Mouse (Mus musculus) midbrain, embryonic 13.5 days (tissue): Measurements from ENCODE around the gene Tcf7l2. TPM values are rescaled to one million over a fixed set of nuclear protein-coding genes. Genes with fewer than 3 reads are reported as not detected.
A peak's percentile ranks its signal among the peaks of the same experiment; 100 is the strongest.

Experiments
- ATAC-seq: fragments of 200-750 bp; cut with Nextera tagmentation; 2 replicates; pipeline ENCODE4 v1.8.0; 2017; ENCODE audit warnings: mild to moderate bottlenecking, moderate TSS enrichment, moderate library complexity
- H3K27ac ChIP-seq: fragments of 300-500 bp; sonication (generic); 2 replicates; pipeline ENCODE4 v1.5.1; 2015; ENCODE audit warnings: inconsistent platforms, mild to moderate bottlenecking, moderate library complexity
- H3K27me3 ChIP-seq: fragments of 300-500 bp; sonication (generic); 2 replicates; pipeline ENCODE4 v1.6.1; 2015; ENCODE audit warnings: mild to moderate bottlenecking, inconsistent platforms
- H3K36me3 ChIP-seq: fragments of 300-500 bp; sonication (generic); 2 replicates; pipeline ENCODE4 v1.6.1; 2015; ENCODE audit warnings: mild to moderate bottlenecking, inconsistent platforms
- H3K4me1 ChIP-seq: fragments of 300-500 bp; sonication (generic); replicated peaks from 2 replicates; pipeline ENCODE4 v1.6.1; 2015; ENCODE audit warnings: inconsistent platforms
- H3K4me2 ChIP-seq: fragments of 300-500 bp; sonication (generic); replicated peaks from 2 replicates; pipeline ENCODE4 v1.6.1; 2015; ENCODE audit warnings: moderate library complexity, mild to moderate bottlenecking, inconsistent platforms
- H3K4me3 ChIP-seq: fragments of 300-500 bp; sonication (generic); replicated peaks from 2 replicates; pipeline ENCODE4 v1.5.1; 2015; ENCODE audit warnings: mild to moderate bottlenecking, inconsistent platforms
- H3K9ac ChIP-seq: fragments of 300-500 bp; sonication (generic); replicated peaks from 2 replicates; pipeline ENCODE4 v1.6.1; 2015; ENCODE audit warnings: mild to moderate bottlenecking, inconsistent platforms
- H3K9me3 ChIP-seq: fragments of 300-500 bp; sonication (generic); 2 replicates; pipeline ENCODE4 v1.6.1; 2016; ENCODE audit warnings: mild to moderate bottlenecking, inconsistent platforms
- WGBS: fragments of 180-500 bp; shearing (Covaris S2); methylation state at CpG from one replicate; pipeline ENCODE4 v1.1.7; 2015; 5-methylcytosine and 5-hydroxymethylcytosine counted together
- polyA plus RNA-seq: library from polyadenylated mRNA; unstranded; fragments of >200 nt; fragmentation: Nextera tagmentation; extraction: Ambion mirVana; gene quantifications from 2 replicates; pipeline ENCODE4 v1.2.1, GENCODE M21; 2015

Gene Tcf7l2
- polyA plus RNA-seq = 584 and 798 TPM in 2 replicates

- Histone ChIP-seq H3K4me1 (peaks cover 50% of the 10 kb centered on the region), H3K9me3 (no peaks in the 10 kb centered on the region), H3K36me3 (no peaks in the 10 kb centered on the region), H3K9ac (peak within 1 kb of the TSS; percentile 98), H3K27ac (peak within 1 kb of the TSS; percentile 98), H3K4me3 (peak within 1 kb of the TSS; percentile 75), H3K4me2 (peak within 1 kb of the TSS; percentile 82), H3K27me3 (no peaks in the 10 kb centered on the region)
- under 1% methylated on average over 42 of the region's 42 CpGs for WGBS
- peak; percentile 94 for ATAC-seq
These were observed at the start of gene Tcf7l2 for GRCm38 (mm10) chr19:55741439-55741928. Gene Tcf7l2, plus strand, starts transcription at chr19:55741820.

DNA sequence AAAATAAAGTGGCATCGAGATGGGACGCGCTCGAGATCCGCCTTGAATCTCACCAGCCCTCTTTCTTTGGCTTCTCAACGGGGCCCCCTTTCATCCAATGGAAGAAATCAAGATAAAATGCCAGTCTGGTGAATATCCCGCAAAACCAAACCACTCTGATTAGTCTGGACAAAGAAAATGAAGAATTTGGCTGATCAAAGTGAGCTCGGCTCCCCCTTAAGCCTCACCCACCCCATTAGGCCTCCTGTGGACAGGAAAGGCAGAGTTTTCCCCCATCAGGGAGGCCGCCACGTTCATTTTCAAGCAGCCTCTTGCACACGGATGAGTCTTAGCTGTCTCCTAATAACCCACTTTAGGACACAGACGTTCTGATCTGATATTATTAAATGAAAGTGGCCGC is 47.0 kb upstream of the Tcf7l2 start:
- WGBS = 13% methylated on average over 13 of the region's 13 CpGs
- Histone ChIP-seq H3K36me3 (no peaks in the 10 kb centered on the region), H3K4me2 (peak overlapping the region; percentile 24), H3K4me1 (peaks cover 14% of the 10 kb centered on the region), H3K27ac (0 out of 2 replicates have a peak overlapping the region, but pooled peaks have one; percentile 35), H3K9ac (no peak overlapping the region), H3K27me3 (peaks cover 17% of the 10 kb centered on the region), H3K4me3 (no peak overlapping the region), H3K9me3 (no peaks in the 10 kb centered on the region)
- ATAC-seq = no peak

DNA sequence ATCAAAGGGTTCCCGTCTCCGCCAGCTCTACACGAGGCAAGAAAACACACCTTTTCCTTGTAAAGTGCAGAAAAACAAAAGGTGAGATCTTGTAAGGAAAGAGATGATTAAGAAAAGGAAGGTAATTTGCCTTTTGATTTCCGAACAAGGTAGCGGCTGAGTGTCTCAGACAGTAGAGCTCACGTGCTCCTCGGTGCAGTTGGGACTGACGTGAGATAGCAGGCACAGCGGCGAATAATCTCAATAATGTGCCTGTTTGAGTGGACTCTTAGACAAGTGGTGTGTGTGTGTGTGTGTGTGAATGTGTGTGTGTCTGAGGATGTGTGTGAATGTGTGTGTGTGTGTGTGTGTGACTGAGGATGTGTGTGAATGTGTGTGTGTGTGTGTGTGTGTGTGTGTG is 46.2 kb upstream of the Tcf7l2 start:
- H3K4me2 ChIP-seq = no peak overlapping the region
- no peak overlapping the region for H3K4me3 ChIP-seq
- H3K9ac ChIP-seq = no peak overlapping the region
- H3K4me1 ChIP-seq = peaks cover 16% of the 10 kb centered on the region
- no peak overlapping the region for H3K27ac ChIP-seq
- H3K27me3 ChIP-seq = peaks cover 17% of the 10 kb centered on the region
- no peaks in the 10 kb centered on the region for H3K9me3 ChIP-seq
- 72% methylated on average over 10 of the region's 10 CpGs for WGBS
- no peaks in the 10 kb centered on the region for H3K36me3 ChIP-seq
- ATAC-seq = no peak

- Histone ChIP-seq H3K36me3 (no peaks in the 10 kb centered on the region), H3K27me3 (peaks cover 6% of the 10 kb centered on the region), H3K4me3 (no peak overlapping the region), H3K9me3 (no peaks in the 10 kb centered on the region), H3K4me1 (peaks cover 18% of the 10 kb centered on the region), H3K27ac (no peak overlapping the region), H3K9ac (no peak overlapping the region), H3K4me2 (no peak overlapping the region)
- no peak for ATAC-seq
- WGBS = 84% methylated on average over 5 of the region's 5 CpGs
These were observed 42.7 kb upstream of the Tcf7l2 start for GRCm38 (mm10) chr19:55698892-55699291.

DNA sequence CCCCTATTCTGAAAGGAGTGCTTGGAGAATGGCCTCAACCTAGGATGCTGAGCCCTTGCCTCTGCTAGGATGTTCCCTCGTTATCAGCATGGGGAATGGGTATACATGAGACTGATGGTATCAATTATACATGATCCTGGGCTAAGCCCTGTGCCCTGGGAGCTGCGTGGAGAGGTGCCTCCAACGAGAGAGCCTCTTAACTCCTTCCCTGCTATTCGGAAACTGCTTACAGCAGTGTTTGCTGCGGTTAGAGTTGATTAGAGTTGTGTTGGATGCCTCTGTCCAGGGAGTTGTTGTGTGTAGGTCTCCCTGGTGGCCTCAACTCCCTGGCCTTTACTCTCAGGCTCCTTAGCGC is 41.4 kb upstream of the Tcf7l2 start:
- H3K9ac ChIP-seq = no peak overlapping the region
- H3K27ac ChIP-seq = no peak overlapping the region
- H3K4me2 ChIP-seq = no peak overlapping the region
- ATAC-seq = no peak
- H3K4me3 ChIP-seq = no peak overlapping the region
- H3K27me3 ChIP-seq = 0 out of 2 replicates have a peak, but pooled peaks cover 2% of the 10 kb centered on the region
- H3K36me3 ChIP-seq = no peaks in the 10 kb centered on the region
- WGBS = 57% methylated on average over 6 of the region's 6 CpGs
- no peaks in the 10 kb centered on the region for H3K9me3 ChIP-seq
- H3K4me1 ChIP-seq = 0 out of 2 replicates have a peak, but pooled peaks cover 8% of the 10 kb centered on the region

DNA sequence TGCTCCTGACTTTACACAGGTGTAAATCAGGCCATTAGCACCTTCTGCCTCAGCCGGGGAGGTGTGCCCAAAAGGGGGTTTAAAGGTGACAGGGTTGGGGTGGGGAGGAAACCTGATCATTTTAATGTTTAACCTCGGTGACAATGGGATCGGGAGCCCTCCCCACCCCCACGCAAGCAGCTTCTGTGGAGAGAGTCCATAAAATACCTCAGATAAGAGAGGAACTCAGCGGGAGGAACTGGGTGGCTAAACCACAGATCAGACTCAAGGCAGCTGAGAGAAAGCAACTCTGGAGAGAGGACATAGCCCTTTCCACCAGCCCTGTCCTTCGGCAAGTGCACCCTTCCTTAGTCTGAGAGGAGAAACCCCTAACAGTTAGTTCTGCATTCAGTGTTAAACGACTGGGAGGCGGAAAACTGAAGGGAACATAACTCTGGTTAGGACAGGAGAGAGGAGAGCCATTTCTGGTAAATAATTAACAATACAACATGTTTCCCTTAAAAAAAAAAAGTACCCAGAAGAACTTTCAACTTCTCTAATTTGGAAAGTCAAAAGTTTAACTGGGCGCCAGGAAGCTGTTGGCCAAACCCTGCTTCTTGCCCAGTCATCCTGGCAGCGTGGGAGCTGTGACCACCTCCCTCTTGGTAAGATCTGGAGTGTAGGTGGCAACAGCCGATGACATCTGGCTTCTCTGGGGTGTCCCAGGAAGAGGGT is 40.9 kb upstream of the Tcf7l2 start:
- no peak overlapping the region for H3K27ac ChIP-seq
- H3K27me3 ChIP-seq = no peaks in the 10 kb centered on the region
- no peak overlapping the region for H3K4me3 ChIP-seq
- 0 out of 2 replicates have a peak, but pooled peaks cover 6% of the 10 kb centered on the region for H3K4me1 ChIP-seq
- H3K9ac ChIP-seq = no peak overlapping the region
- no peak overlapping the region for H3K4me2 ChIP-seq
- no peaks in the 10 kb centered on the region for H3K36me3 ChIP-seq
- WGBS = 72% methylated on average over 11 of the region's 11 CpGs
- ATAC-seq = no peak
- H3K9me3 ChIP-seq = no peaks in the 10 kb centered on the region

GRCm38 (mm10) chr19:55701283-55701633 is 40.4 kb upstream of the Tcf7l2 start:
- 91% methylated on average over 9 of the region's 9 CpGs for WGBS
- H3K9me3 ChIP-seq = no peaks in the 10 kb centered on the region
- H3K4me2 ChIP-seq = no peak overlapping the region
- no peak overlapping the region for H3K27ac ChIP-seq
- H3K9ac ChIP-seq = no peak overlapping the region
- H3K27me3 ChIP-seq = no peaks in the 10 kb centered on the region
- ATAC-seq = no peak
- H3K4me3 ChIP-seq = no peak overlapping the region
- H3K4me1 ChIP-seq = 0 out of 2 replicates have a peak, but pooled peaks cover 6% of the 10 kb centered on the region
- H3K36me3 ChIP-seq = no peaks in the 10 kb centered on the region

DNA sequence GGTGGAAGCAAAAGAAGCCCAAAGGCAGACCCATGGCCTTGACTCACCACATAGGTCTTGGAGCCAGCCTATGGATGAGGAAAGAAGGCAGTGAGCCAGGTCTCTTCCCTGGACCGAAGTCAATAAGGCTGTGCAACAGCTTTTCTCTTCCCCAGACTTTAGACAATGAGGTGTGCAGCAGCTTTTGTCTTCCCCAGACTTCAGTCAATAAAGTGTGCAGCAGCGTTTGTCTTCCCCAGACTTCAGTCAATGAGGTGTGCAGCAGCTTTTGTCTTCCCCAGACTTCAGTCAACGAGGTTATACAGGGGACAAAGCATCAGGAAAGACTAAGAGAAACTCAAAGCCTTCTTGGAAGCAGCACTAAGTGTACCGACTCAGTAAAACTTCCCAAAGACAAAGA is 39.5 kb upstream of the Tcf7l2 start:
- H3K9ac ChIP-seq = no peak overlapping the region
- H3K4me3 ChIP-seq = no peak overlapping the region
- H3K4me1 ChIP-seq = 0 out of 2 replicates have a peak, but pooled peaks cover 6% of the 10 kb centered on the region
- no peak overlapping the region for H3K27ac ChIP-seq
- 69% methylated on average over 4 of the region's 4 CpGs for WGBS
- H3K9me3 ChIP-seq = no peaks in the 10 kb centered on the region
- H3K4me2 ChIP-seq = no peak overlapping the region
- ATAC-seq = no peak
- no peaks in the 10 kb centered on the region for H3K27me3 ChIP-seq
- H3K36me3 ChIP-seq = no peaks in the 10 kb centered on the region

DNA sequence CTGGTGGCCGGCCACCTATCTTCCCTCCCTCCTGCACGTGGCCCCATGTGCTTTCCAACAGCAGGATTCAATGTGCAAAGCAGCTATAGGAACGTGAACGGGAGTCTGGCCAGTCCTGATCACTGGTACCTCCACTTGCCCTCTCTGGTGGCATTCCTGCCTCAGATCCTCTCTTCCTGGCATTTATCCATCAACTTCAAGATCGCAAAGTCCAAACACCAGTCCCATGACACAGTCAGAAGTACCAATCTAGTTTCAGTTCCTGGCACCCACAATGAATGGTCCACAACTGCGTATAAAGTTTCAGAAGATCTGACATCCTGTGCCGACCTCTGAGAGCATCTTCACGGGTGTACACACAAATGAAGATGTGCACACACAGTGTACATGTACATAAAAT is 38.9 kb upstream of the Tcf7l2 start:
- 91% methylated on average over 8 of the region's 8 CpGs for WGBS
- 0 out of 2 replicates have a peak, but pooled peaks cover 6% of the 10 kb centered on the region for H3K4me1 ChIP-seq
- no peaks in the 10 kb centered on the region for H3K27me3 ChIP-seq
- no peak overlapping the region for H3K4me3 ChIP-seq
- no peak overlapping the region for H3K4me2 ChIP-seq
- no peak overlapping the region for H3K27ac ChIP-seq
- ATAC-seq = no peak
- no peaks in the 10 kb centered on the region for H3K9me3 ChIP-seq
- H3K9ac ChIP-seq = no peak overlapping the region
- H3K36me3 ChIP-seq = no peaks in the 10 kb centered on the region

DNA sequence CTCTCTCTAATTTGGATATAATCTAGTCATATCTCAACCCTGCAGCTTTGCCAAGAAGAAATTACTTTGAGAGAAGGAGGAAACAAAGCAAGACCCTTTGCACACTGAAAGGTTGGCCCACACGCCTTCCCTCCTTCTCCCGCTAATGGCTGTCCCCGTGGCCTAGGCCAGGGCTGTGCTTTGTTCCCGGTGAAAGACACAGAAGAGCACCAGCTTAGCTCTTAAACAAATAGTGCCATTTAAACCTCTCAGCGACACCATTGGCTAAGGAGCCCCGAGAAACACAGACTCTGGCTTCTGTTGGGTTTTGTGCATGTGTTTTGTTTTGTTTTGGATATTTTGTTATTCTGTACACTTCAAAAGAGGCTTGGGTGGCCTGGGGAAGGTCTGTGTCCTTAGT is 37.5 kb upstream of the Tcf7l2 start:
- Histone ChIP-seq H3K9ac (no peak overlapping the region), H3K4me1 (0 out of 2 replicates have a peak, but pooled peaks cover 6% of the 10 kb centered on the region), H3K27ac (no peak overlapping the region), H3K4me2 (no peak overlapping the region), H3K27me3 (no peaks in the 10 kb centered on the region), H3K4me3 (no peak overlapping the region), H3K9me3 (no peaks in the 10 kb centered on the region), H3K36me3 (no peaks in the 10 kb centered on the region)
- 15% methylated on average over 6 of the region's 6 CpGs for WGBS
- no peak for ATAC-seq

DNA sequence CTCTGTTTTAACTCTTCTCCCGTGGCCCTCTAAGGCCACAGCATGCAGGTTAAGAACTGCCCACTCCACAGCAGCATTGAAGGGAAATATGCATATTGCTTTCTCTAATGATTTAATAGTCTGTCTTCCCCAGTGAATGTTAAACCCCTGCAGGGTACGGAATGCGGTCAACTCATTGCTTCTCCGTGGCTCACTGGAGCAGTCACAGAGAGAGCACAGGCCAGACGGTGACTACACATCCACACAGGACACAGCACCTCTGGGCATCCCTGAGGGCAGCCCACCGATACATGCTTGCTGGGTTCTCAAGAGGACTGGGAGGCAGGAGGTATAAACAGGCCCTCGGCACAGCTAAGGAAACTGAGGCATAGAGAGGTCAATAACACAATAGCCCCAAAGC is 35.3 kb upstream of the Tcf7l2 start:
- Histone ChIP-seq H3K27me3 (no peaks in the 10 kb centered on the region), H3K4me2 (no peak overlapping the region), H3K4me3 (no peak overlapping the region), H3K9ac (no peak overlapping the region), H3K4me1 (0 out of 2 replicates have a peak, but pooled peaks cover 3% of the 10 kb centered on the region), H3K27ac (no peak overlapping the region), H3K36me3 (no peaks in the 10 kb centered on the region), H3K9me3 (no peaks in the 10 kb centered on the region)
- ATAC-seq = no peak
- 82% methylated on average over 7 of the region's 7 CpGs for WGBS

DNA sequence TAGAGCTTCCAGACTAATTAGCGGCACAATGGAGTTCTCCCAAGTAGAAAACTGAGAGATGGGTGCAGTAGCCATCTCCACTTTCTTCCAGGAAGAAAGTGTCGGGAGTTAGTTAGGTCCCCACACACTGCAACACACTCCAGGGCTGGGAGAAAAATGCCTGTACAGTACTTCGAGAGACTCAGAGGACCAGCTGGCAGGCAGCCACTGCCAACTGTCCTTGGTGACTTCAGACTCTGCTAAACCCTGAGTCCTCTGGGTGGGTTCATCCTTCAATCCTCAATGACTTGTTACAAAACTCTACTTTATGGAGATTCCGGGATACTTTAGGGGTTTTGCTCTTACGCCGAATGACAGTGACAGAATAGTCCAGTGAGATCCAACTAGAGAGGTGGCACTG is 34.8 kb upstream of the Tcf7l2 start:
- ATAC-seq = no peak
- H3K4me3 ChIP-seq = no peak overlapping the region
- H3K27ac ChIP-seq = no peak overlapping the region
- no peaks in the 10 kb centered on the region for H3K9me3 ChIP-seq
- H3K4me1 ChIP-seq = 0 out of 2 replicates have a peak, but pooled peaks cover 3% of the 10 kb centered on the region
- 96% methylated on average over 6 of the region's 6 CpGs for WGBS
- no peak overlapping the region for H3K9ac ChIP-seq
- H3K36me3 ChIP-seq = no peaks in the 10 kb centered on the region
- H3K4me2 ChIP-seq = no peak overlapping the region
- no peaks in the 10 kb centered on the region for H3K27me3 ChIP-seq
